Mouse (Mus musculus) kidney, postnatal 0 days (tissue): Measurements from ENCODE around the gene Vtcn1. TPM values are rescaled to one million over a fixed set of nuclear protein-coding genes. Genes with fewer than 3 reads are reported as not detected.

Source experiments
- ATAC-seq: fragments of 200-750 bp; cut with Nextera tagmentation; replicated peaks from 2 replicates; pipeline ENCODE4 v1.8.0; 2017; ENCODE audit warnings: low read depth, moderate number of reproducible peaks, moderate TSS enrichment, moderate library complexity; ENCODE audit not compliant: low FRiP score
- DNase-seq: peaks from one replicate; pipeline ENCODE4 v3.0.0-alpha.2; 2016; ENCODE audit warnings: low spot score
- H3K27ac ChIP-seq: fragments of 300-500 bp; sonication (generic); 2 replicates; pipeline ENCODE4 v1.5.1; 2014; ENCODE audit warnings: mild to moderate bottlenecking
- H3K27me3 ChIP-seq: fragments of 300-500 bp; sonication (generic); 2 replicates; pipeline ENCODE4 v1.6.1; 2014; ENCODE audit warnings: low read length, mixed read lengths; ENCODE audit not compliant: insufficient read depth
- H3K36me3 ChIP-seq: fragments of 300-500 bp; sonication (generic); 2 replicates; pipeline ENCODE4 v1.6.1; 2014; ENCODE audit warnings: low read length, mixed read lengths; ENCODE audit not compliant: insufficient read depth
- H3K4me1 ChIP-seq: fragments of 300-500 bp; sonication (generic); replicated peaks from 2 replicates; pipeline ENCODE4 v1.6.1; 2014; ENCODE audit warnings: antibody characterized with exemption, low read length, mixed read lengths; ENCODE audit not compliant: insufficient read depth
- H3K4me2 ChIP-seq: fragments of 300-500 bp; sonication (generic); 2 replicates; pipeline ENCODE4 v1.6.1; 2014; ENCODE audit warnings: mild to moderate bottlenecking, low read length, moderate library complexity, mixed read lengths
- H3K4me3 ChIP-seq: fragments of 300-500 bp; sonication (generic); replicated peaks from 2 replicates; pipeline ENCODE4 v1.5.1; 2014; ENCODE audit warnings: low read depth, low read length
- H3K9ac ChIP-seq: fragments of 300-500 bp; sonication (generic); 2 replicates; pipeline ENCODE4 v1.6.1; 2014; ENCODE audit warnings: low read depth, low read length
- H3K9me3 ChIP-seq: fragments of 300-500 bp; sonication (generic); replicated peaks from 2 replicates; pipeline ENCODE4 v1.6.1; 2016; ENCODE audit warnings: low read length, inconsistent platforms, mixed read lengths
- CTCF ChIP-seq: IDR thresholded peaks from 2 replicates; pipeline ENCODE4 v1.5.1; 2016; ENCODE audit warnings: antibody characterized with exemption, low read depth, mild to moderate bottlenecking, moderate library complexity
- WGBS: fragments of 180-500 bp; shearing (Covaris S2); extraction: QIAGEN DNeasy Blood & Tissue Kit; methylation state at CpG from one replicate; pipeline ENCODE4 v1.1.7; 2014; 5-methylcytosine and 5-hydroxymethylcytosine counted together
- polyA plus RNA-seq: library from polyadenylated mRNA; unstranded; fragments of >200 nt; fragmentation: Nextera tagmentation; extraction: Ambion mirVana; gene quantifications from 2 replicates; pipeline ENCODE4 v1.2.1, GENCODE M21; 2015

Gene Vtcn1
- polyA plus RNA-seq, 1 experiment from 2014 or later, result 0.55 TPM

DNA sequence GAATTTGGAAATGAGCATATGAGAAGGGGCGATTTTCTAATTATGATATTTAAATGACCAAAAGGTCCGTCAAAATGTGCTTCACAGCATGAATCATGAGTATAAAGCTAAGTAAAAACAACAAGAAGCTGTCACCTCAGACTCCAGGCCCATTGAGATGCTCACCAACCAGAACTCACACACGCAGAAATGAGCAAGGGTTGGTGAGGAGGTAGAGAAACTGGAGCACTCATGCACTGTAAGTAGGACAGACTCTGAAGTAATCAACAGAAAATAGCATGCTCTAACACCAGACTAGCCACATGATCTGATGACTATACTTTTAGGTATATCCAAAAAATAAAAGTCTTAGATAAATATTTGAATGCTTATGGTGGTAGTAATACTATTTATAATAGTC is 65.1 kb downstream of the Vtcn1 start:
- Histone ChIP-seq H3K4me1 (no peaks in the 10 kb centered on the region; the same call in 1 of the 2 replicates), H3K4me2 (no peak overlapping the region), H3K9me3 (no peaks in the 10 kb centered on the region), H3K4me3 (no peak overlapping the region), H3K27ac (no peak overlapping the region), H3K27me3 (no peaks in the 10 kb centered on the region), H3K9ac (no peak overlapping the region), H3K36me3 (no peaks in the 10 kb centered on the region)
- 88% methylated on average over 3 of the region's 3 CpGs for WGBS
- no peak for TF ChIP-seq CTCF
- ATAC-seq (no peak), DNase-seq (no peak)

- 53% methylated on average over 11 of the region's 11 CpGs for WGBS
- H3K4me3 ChIP-seq, result no peak overlapping the region
- no peaks in the 10 kb centered on the region for H3K9me3 ChIP-seq
- no peaks in the 10 kb centered on the region for H3K27me3 ChIP-seq
- TF ChIP-seq CTCF, result no peak
- H3K9ac ChIP-seq, result no peak overlapping the region
- no peaks in the 10 kb centered on the region; the same call in 1 of the 2 replicates for H3K4me1 ChIP-seq
- H3K36me3 ChIP-seq, result no peaks in the 10 kb centered on the region
- DNase-seq, result no peak
- ATAC-seq, result no peak
- H3K4me2 ChIP-seq, result no peak overlapping the region
- H3K27ac ChIP-seq, result no peak overlapping the region
These were observed 67.4 kb downstream of the Vtcn1 start for GRCm38 (mm10) chr3:100892383-100893335.

- Histone ChIP-seq H3K4me2 (no peak overlapping the region), H3K36me3 (no peaks in the 10 kb centered on the region), H3K9me3 (no peaks in the 10 kb centered on the region), H3K4me1 (no peaks in the 10 kb centered on the region; the same call in 1 of the 2 replicates), H3K27me3 (no peaks in the 10 kb centered on the region), H3K27ac (no peak overlapping the region), H3K9ac (no peak overlapping the region), H3K4me3 (no peak overlapping the region)
- DNase-seq (no peak), ATAC-seq (no peak)
- TF ChIP-seq CTCF, result no peak
- 68% methylated on average over 6 of the region's 6 CpGs for WGBS
These were observed 70.2 kb downstream of the Vtcn1 start for GRCm38 (mm10) chr3:100895500-100895899.

DNA sequence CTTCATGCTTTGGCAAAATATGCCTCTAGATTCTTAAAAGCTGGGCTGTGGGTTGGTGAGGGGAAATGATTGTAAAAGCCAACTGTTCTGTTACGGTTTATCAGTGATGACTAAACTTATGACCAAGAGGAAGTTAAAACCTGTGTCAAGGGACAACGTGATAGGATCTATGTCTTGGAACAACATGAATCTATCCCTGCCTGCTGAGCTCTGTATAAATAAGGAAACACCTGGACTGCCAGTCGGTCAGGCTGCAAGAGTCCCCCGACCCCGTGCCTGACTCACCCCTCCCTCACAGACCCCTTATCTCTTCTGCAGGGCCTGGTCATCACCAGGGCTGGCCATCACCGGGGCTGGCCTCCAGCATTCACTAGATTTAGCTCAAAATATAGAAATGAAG is 80.9 kb downstream of the Vtcn1 start:
- no peak for DNase-seq
- Histone ChIP-seq H3K27ac (no peak overlapping the region), H3K9me3 (no peaks in the 10 kb centered on the region), H3K27me3 (no peaks in the 10 kb centered on the region), H3K9ac (no peak overlapping the region), H3K36me3 (no peaks in the 10 kb centered on the region), H3K4me2 (no peak overlapping the region), H3K4me1 (0 out of 2 replicates have a peak, but pooled peaks cover 4% of the 10 kb centered on the region), H3K4me3 (no peak overlapping the region)
- ATAC-seq, result no peak
- TF ChIP-seq CTCF, result no peak
- WGBS, result 42% methylated on average over 6 of the region's 6 CpGs

DNA sequence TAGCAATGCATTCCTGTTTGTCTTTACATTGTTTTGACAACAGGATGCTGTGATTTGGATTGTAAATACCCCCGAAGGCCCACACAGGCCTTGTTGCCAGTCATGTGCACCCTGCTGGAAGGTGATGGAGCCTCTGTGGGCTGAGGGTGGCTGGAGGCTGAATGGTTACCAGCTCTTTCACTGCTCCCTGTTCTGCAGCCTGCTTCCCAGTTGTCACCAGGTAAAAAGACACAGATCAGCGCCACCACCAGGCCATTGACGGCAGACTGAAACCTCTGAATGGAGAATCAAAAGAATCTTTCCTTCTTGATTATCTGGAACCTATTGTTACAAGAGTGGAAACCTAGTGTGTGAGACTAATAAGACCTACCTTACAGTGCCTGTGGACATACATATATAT is 81.7 kb downstream of the Vtcn1 start:
- Histone ChIP-seq H3K4me3 (no peak overlapping the region), H3K4me1 (0 out of 2 replicates have a peak, but pooled peaks cover 4% of the 10 kb centered on the region), H3K36me3 (no peaks in the 10 kb centered on the region)

DNA sequence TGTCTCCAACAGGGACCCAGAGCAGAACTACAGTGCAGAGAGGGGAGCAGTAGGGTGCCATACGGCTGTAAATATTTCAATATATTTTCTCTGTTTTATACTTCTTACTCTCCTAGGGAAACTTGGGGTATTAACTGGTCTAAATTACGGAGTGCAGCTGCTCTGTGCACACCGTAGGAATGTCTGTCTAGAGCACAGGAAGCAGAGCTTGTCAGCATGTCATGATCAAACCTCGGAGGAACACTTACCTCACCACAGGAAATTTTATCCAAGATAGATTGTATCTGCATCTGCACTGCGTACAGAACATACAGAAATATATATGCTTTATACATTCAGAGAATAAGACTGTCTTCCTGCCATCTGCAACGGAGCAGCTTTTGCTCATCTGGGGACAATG is 83.3 kb downstream of the Vtcn1 start:
- 0 out of 2 replicates have a peak, but pooled peaks cover 4% of the 10 kb centered on the region for H3K4me1 ChIP-seq
- H3K4me3 ChIP-seq, result no peak overlapping the region
- H3K9ac ChIP-seq, result no peak overlapping the region
- H3K9me3 ChIP-seq, result no peaks in the 10 kb centered on the region
- TF ChIP-seq CTCF, result no peak
- H3K36me3 ChIP-seq, result no peaks in the 10 kb centered on the region
- peak; percentile 22 for DNase-seq
- ATAC-seq, result no peak
- H3K27ac ChIP-seq, result no peak overlapping the region
- H3K27me3 ChIP-seq, result no peaks in the 10 kb centered on the region
- 37% methylated on average over 6 of the region's 6 CpGs for WGBS
- H3K4me2 ChIP-seq, result no peak overlapping the region

More for the DNA sequence above, 81.7 kb downstream of the Vtcn1 start:
- WGBS, result 35% methylated on average over 3 of the region's 3 CpGs
- Histone ChIP-seq H3K27me3 (no peaks in the 10 kb centered on the region), H3K27ac (no peak overlapping the region), H3K4me2 (no peak overlapping the region), H3K9me3 (no peaks in the 10 kb centered on the region), H3K9ac (no peak overlapping the region)
- DNase-seq (peak; percentile 26), ATAC-seq (no peak)
- peak; percentile 59 for TF ChIP-seq CTCF
